Mouse (Mus musculus) lung, adult 2 months (tissue): ENCODE data around the gene Stk38l.

Experiments used
- CTCF ChIP-seq: fragments of 200-500 bp; IDR thresholded peaks from 2 replicates; pipeline ENCODE4 v1.5.1; 2011; ENCODE audit warnings: mild to moderate bottlenecking, low read length, control low read depth; ENCODE audit not compliant: insufficient read depth
- POLR2A ChIP-seq: fragments of 200-500 bp; IDR thresholded peaks from 2 replicates; pipeline ENCODE4 v1.6.1; 2011; ENCODE audit warnings: low read depth, mild to moderate bottlenecking, control low read depth, low read length, borderline replicate concordance; ENCODE audit errors: extremely low read depth

- no peak for TF ChIP-seq CTCF
- TF ChIP-seq POLR2A: no peak
Measured at GRCm38 (mm10) chr6:146755679-146756078, 30.9 kb downstream of the Stk38l start.
